Mouse (Mus musculus) cortical plate, adult 2 months (tissue): ENCODE measurements around the gene Ceacam10. TPM values are rescaled to one million over a fixed set of nuclear protein-coding genes. Genes with fewer than 3 reads are reported as not detected.
A peak's percentile ranks its signal among the peaks of the same experiment; 100 is the strongest.

Experiments used
- H3K27ac ChIP-seq: fragments of 200-500 bp; 2 replicates; pipeline ENCODE4 v1.5.1; 2012; ENCODE audit warnings: low read length, control low read depth, inconsistent platforms; ENCODE audit not compliant: insufficient read depth
- H3K4me1 ChIP-seq: fragments of 200-500 bp; 2 replicates; pipeline ENCODE4 v1.6.1; 2011; ENCODE audit warnings: low read length; ENCODE audit not compliant: control insufficient read depth, insufficient read depth
- H3K4me3 ChIP-seq: fragments of 200-500 bp; 2 replicates; pipeline ENCODE4 v1.5.1; 2011; ENCODE audit warnings: mild to moderate bottlenecking, low read length, control low read depth; ENCODE audit not compliant: insufficient read depth
- CTCF ChIP-seq: fragments of 200-500 bp; IDR thresholded peaks from 2 replicates; pipeline ENCODE4 v1.5.1; 2011; ENCODE audit warnings: mild to moderate bottlenecking, control low read depth, low read length; ENCODE audit not compliant: insufficient read depth; ENCODE audit errors: extremely low read depth
- POLR2A ChIP-seq: fragments of 200-500 bp; IDR thresholded peaks from 2 replicates; pipeline ENCODE4 v1.6.1; 2011; ENCODE audit warnings: mild to moderate bottlenecking, low read length, control low read depth; ENCODE audit not compliant: insufficient read depth; ENCODE audit errors: extremely low read depth
- polyA plus RNA-seq: library from polyadenylated mRNA; depleted of rRNA; stranded (reverse); fragments of >200 nt; gene quantifications from 2 replicates; pipeline ENCODE4 v1.2.3, GENCODE M21; 2012; rRNA removed

Ceacam10 gene
- polyA plus RNA-seq, 1 experiment = 0.19 TPM

- H3K27ac ChIP-seq = no peak overlapping the region
- H3K4me3 ChIP-seq = no peak overlapping the region
These were observed 861 bp upstream of the Ceacam10 start for GRCm38 (mm10) chr7:24776145-24776544.

GRCm38 (mm10) chr7:24797918-24798317 lies 20.9 kb downstream of the Ceacam10 start:
- no peak overlapping the region for H3K4me3 ChIP-seq
- no peak overlapping the region for H3K27ac ChIP-seq
- TF ChIP-seq CTCF = no peak
- TF ChIP-seq POLR2A = no peak
- no peaks in the 10 kb centered on the region for H3K4me1 ChIP-seq

More at GRCm38 (mm10) chr7:24776145-24776544, 861 bp upstream of the Ceacam10 start:
- no peak for TF ChIP-seq CTCF
- no peaks in the 10 kb centered on the region for H3K4me1 ChIP-seq

GRCm38 (mm10) chr7:24802149-24802767 lies 25.3 kb downstream of the Ceacam10 start:
- no peak for TF ChIP-seq CTCF
- Histone ChIP-seq H3K27ac (no peak overlapping the region), H3K4me1 (no peaks in the 10 kb centered on the region), H3K4me3 (no peak overlapping the region)

- no peak overlapping the region for H3K4me3 ChIP-seq
- TF ChIP-seq CTCF (no peak), POLR2A (no peak)
- no peak overlapping the region for H3K27ac ChIP-seq
- no peaks in the 10 kb centered on the region for H3K4me1 ChIP-seq
These were observed 27.8 kb downstream of the Ceacam10 start for GRCm38 (mm10) chr7:24804826-24805225.

- no peak for TF ChIP-seq POLR2A
- no peak for TF ChIP-seq CTCF
- Histone ChIP-seq H3K4me3 (no peak overlapping the region), H3K27ac (no peak overlapping the region), H3K4me1 (no peaks in the 10 kb centered on the region)
These were observed 32.0 kb downstream of the Ceacam10 start for GRCm38 (mm10) chr7:24809041-24809440.

- TF ChIP-seq CTCF = peak; percentile 94
- TF ChIP-seq POLR2A = no peak
- Histone ChIP-seq H3K27ac (no peak overlapping the region), H3K4me3 (no peak overlapping the region), H3K4me1 (no peaks in the 10 kb centered on the region)
These were observed 40.5 kb downstream of the Ceacam10 start for GRCm38 (mm10) chr7:24817502-24817901.

GRCm38 (mm10) chr7:24824452-24824851 lies 47.4 kb downstream of the Ceacam10 start:
- Histone ChIP-seq H3K4me3 (no peak overlapping the region), H3K27ac (no peak overlapping the region), H3K4me1 (no peaks in the 10 kb centered on the region)
- TF ChIP-seq CTCF (no peak), POLR2A (no peak)

- Histone ChIP-seq H3K4me1 (no peaks in the 10 kb centered on the region), H3K27ac (no peak overlapping the region), H3K4me3 (no peak overlapping the region)
- TF ChIP-seq POLR2A (no peak), CTCF (no peak)
These were observed 50.2 kb downstream of the Ceacam10 start for GRCm38 (mm10) chr7:24827181-24827580.

Other genes with a start within 250 kb of the Ceacam10 start
- gene Irgq, start 246.5 kb upstream of the Ceacam10 start, polyA plus RNA-seq = 52.9 and 53.9 TPM in 2 replicates
- 0.33 TPM in 1 of 2 replicates, not detected in the other for gene Pinlyp, start 231.1 kb upstream of the Ceacam10 start, polyA plus RNA-seq
- gene Xrcc1, start 230.9 kb upstream of the Ceacam10 start, polyA plus RNA-seq = 41.6 and 46.2 TPM in 2 replicates
- gene Ethe1, start 189.7 kb upstream of the Ceacam10 start, polyA plus RNA-seq = 18.4 and 19.4 TPM in 2 replicates
- 7.3 and 7.4 TPM in 2 replicates for gene Zfp575, start 189.6 kb upstream of the Ceacam10 start, polyA plus RNA-seq
- gene Phldb3, start 166.4 kb upstream of the Ceacam10 start, polyA plus RNA-seq = 0.08 and 0.11 TPM in 2 replicates
- not detected in 2 replicates for gene Lypd3, start 140.7 kb upstream of the Ceacam10 start, polyA plus RNA-seq
- not detected in 2 replicates for gene Tex101, start 100.5 kb upstream of the Ceacam10 start, polyA plus RNA-seq
- gene BC049730, start 68.0 kb upstream of the Ceacam10 start, polyA plus RNA-seq = not detected in 2 replicates
- not detected in 2 replicates for gene Gm4763, start 50.3 kb upstream of the Ceacam10 start, polyA plus RNA-seq
- gene Cd177, start 16.9 kb upstream of the Ceacam10 start, polyA plus RNA-seq = not detected in 2 replicates
- gene Gm9844, start 85.0 kb downstream of the Ceacam10 start, polyA plus RNA-seq = 10.5 and 13.5 TPM in 2 replicates
- not detected in 2 replicates for gene Lypd4, start 92.7 kb downstream of the Ceacam10 start, polyA plus RNA-seq
- not detected in 2 replicates for gene Dmrtc2, start 92.9 kb downstream of the Ceacam10 start, polyA plus RNA-seq
- gene Rps19, start 107.2 kb downstream of the Ceacam10 start, polyA plus RNA-seq = 393 and 394 TPM in 2 replicates
- 1.2 and 1.4 TPM in 2 replicates for gene Cd79a, start 120.2 kb downstream of the Ceacam10 start, polyA plus RNA-seq
- 133 and 163 TPM in 2 replicates for gene Arhgef1, start 125.7 kb downstream of the Ceacam10 start, polyA plus RNA-seq
- 0.15 TPM in 1 of 2 replicates, not detected in the other for gene Gm4881, start 167.3 kb downstream of the Ceacam10 start, polyA plus RNA-seq
- gene Rabac1, start 195.5 kb downstream of the Ceacam10 start, polyA plus RNA-seq = 396 and 421 TPM in 2 replicates
- gene Atp1a3, start 228.8 kb downstream of the Ceacam10 start, polyA plus RNA-seq = 899 and 943 TPM in 2 replicates